Mouse (Mus musculus) T-helper 1 cell (primary cell): ENCODE measurements around the gene Samd1.
"Not testable (repeated sequence)": the region's sequence is repeated elsewhere in the genome, so short reads cannot be mapped to it uniquely, and the experiment has no call there.

Source experiments
- in situ Hi-C: fragments of 300-600 bp; cut with MboI, MseI; formaldehyde crosslinking; loops from one replicate; pipeline ENCODE4 v1.15.1; 2025; ENCODE audit warnings: high pct_unique_total_duplicates

The Samd1 gene

DNA sequence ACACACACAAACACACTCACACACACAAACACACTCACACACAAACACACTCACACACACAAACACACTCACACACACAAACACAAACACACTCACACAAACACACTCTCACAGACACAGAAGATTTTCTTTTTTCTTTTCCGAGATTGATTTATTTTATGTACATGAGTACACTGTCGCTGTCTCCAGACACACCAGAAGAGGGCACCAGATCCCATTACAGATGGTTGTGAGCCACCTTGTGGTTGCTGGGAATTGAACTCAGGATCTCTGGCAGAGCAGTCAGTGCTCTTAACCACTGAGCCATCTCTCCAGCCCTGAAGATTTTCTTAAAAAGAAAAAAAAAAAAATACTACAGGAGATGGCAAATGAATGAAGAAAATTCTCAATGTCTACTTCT, 14.2 kb upstream of the Samd1 start:
- in situ Hi-C loops = not testable (repeated sequence)

DNA sequence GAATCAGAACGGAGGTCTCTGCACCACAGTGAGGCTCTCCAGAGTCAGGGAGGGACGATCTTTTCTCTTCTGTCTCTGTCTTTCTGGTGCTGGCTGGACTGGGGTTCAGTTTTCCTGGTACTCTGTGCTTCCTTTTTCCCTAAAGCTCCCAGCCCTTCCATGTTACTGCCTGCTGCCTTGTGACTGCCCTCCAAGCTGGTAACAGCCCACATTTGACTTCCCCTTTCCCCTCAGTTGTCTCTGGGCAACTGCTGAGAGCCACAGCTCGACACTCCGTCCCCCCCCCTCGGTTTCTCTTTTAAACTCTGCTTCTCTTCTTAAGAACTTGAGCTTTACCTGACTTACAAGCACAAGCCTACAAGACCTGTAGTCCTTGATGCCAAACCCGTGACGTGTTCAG, 8.2 kb upstream of the Samd1 start:
- in situ Hi-C loops = no loop called here

DNA sequence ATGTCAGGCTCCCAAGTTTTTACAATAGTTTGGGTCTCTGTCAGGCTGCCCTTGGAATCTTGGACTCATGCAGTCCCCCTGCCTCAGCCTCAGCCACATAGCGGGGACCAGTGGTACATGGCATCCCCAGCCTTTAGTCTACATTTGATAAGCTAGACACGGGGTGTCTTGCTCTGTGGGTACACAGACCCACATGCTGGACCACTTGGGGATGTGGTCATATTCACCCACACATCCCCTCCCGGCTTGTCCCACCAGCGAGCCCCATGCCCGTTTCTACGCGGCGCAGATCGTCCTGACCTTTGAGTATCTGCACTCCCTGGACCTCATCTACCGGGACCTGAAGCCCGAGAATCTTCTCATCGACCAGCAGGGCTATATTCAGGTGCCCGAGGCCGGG, 7.3 kb upstream of the Samd1 start:
- in situ Hi-C loops = no loop called here

DNA sequence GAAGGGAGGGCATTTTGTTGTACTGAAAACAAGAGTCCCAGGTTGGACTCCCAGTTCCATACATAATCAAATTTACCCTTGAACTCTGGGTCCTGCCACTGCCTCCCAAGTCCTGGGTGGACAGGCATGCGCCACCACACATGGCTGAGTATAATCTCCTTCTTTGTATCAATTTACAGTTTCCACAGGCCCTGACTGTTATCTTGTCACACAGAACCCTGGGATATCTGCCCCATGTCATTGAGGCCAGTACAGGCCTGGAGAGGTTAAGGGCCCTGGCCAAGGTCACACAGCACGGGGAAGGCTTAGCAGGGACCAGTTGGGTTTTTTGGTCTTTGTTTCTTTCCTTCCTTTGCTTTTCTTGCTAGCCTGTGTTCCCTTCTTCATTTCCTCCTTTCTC, 5.0 kb upstream of the Samd1 start:
- in situ Hi-C loops = no loop called here

DNA sequence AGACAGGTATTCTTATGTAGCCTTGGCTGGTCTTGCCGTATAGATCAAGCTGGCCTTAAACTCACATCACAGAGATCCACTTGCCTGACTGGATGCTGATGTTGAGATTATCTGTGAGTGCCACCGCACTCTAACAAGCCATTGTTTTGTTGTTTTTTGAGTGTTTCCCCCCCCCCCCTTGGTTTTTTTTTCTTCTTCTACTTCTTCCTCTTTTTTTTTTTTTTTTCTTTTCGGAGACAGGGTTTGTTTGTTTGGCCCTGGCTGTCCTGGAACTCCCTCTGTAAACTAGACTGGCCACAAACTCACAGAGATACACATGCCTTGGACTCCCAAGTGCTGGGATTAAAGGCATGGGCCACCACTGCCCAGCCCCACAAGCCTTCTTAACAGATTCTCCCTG, 3.4 kb upstream of the Samd1 start:
- in situ Hi-C loops = no loop called here

DNA sequence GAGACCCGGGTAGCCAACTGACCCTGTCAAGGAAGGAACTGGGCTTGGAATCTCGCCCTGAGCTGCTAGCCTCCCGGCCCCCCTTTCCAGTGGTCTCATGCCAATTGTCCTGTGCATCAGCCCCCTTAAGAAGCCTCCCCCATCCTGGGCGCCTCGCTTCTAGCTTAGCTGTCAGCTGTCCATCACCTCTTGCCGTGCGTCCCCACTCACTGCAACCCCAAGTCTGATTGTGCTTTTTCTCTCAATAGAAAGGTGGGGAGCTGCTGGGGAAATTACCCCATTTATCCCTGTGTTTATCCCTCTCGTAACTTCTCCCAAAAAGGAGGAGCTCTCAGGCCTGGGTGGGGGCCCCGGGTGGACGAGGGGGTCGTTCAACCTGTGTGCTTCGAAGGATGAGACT, 1.5 kb upstream of the Samd1 start:
- in situ Hi-C loops = no loop called here

DNA sequence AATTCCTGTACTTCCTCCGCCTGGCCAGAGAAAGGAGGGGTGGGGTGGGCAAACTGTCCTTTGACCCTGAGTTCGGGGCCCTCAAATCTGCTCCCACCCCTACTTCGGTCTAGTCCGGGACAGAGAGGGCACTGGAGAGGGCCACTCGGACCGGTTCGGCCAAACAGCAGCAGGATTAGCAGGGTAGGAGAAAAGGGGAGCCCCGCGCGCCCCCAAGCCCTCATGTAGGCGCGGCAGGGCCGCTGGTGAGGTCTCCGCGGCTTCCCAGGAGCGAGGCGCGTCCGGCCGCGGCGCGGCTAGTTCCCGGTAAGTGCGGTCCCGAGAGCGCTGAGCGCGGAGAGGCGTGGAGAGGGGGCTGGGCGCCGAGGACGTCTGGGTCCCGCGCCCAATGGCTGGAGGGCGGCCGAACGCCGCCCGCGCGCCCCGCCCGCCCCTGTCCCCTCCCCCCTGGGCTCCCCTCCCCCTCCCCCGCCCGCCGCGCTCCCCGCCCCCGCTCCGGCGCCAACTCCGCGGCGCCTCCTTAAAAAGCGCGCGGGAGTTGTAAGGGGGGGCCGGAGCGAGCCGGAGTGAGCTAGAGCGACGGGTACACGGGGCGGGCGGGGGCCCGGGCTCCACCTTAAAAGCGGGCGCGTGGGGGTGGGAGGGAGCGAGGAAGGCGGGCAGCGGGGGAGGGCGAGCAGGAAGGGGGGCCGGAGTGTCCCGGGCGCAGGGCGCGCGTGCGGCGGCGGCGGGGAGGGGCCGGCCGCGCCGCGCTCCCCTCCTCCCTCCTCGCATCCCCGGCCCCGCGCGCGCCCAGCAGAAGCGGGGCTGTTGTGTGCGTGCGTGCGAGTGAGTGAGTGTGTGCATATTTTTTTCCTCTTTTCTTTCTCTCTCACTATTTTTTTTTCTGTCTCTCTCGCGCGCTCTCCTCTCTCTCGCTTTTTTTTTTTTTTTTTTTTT, 636 bp upstream of the Samd1 start:
- in situ Hi-C loops = no loop called here

DNA sequence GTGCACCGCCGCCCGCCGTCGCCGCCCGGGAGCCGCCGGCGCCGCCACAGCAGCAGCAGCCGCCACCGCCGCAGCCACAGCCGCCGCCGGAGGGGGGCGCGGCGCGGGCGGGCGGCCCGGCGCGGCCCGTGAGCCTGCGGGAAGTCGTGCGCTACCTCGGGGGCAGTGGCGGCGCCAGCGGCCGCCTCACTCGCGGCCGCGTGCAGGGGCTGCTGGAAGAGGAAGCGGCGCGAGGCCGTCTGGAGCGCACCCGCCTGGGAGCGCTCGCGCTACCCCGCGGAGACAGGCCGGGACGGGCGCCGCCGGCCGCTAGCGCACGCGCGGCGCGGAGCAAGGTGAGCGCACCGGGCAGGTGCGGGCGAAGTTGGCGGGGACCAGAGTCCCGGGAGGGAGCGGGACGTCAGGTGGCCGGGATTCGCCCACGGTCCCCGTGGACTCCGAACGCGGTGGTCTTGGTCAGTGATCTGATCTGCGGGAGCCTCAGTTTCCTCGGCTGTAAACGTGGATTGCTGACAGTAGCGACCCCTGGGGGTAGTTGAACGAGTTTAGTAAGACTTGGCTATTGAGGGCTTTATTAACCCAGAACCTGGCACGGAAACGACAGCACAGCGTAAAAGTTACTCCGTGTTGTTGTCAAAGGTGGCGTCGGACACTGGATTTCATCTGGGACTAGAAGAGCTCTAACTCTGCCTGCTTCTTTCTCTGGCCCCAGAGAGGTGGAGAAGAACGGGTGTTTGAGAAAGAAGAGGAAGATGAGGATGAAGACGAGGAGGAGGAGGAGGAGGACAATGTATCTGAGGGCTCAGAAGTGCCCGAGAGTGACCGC, 972 bp downstream of the Samd1 start:
- in situ Hi-C loops = no loop called here

DNA sequence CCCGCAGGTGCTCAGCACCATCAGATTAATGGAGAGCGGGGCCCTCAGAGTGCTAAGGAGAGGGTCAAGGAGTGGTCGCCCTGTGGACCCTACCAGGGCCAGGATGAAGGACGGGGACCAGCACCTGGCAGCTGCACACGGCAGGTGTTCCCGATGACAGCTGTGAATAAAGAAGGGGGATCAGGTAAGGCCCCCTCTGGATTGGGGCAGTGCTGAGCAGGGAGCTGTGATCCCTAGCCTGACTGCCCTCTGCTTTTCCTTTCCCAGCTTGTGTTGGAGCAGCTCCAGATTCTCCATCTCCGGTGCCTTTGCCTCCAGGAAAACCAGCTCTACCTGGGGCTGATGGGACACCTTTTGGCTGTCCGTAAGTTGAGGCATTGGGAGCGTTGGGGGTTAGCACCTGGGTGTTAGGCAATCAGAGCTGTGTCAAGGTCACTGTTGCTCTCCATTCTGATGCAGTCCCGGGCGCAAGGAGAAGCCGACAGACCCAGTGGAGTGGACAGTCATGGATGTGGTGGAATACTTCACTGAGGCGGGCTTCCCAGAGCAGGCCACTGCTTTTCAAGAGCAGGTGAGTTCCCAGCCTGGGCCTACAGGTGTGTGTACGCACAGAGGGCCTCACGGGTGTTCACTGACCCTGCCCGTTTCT, 1.7 kb downstream of the Samd1 start:
- in situ Hi-C loops = no loop called here

DNA sequence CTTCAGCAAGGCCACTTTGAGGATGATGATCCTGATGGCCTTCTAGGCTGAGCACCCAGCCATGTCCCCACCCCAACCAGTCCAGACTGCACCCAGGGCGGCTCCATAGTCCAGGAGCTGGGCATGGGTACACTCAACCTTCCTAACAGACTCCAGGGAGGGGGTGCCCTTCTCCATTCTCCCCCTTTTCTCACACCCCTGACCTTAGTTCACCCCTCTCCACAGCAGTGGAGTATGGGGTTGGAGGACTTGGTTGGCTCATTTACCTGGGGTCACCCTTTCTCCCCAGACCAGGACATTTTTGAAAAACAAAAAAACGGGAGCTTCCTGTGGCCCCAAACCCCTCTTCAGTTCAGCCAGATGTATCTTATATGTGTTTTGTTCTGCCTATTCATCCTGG, 2.4 kb downstream of the Samd1 start:
- in situ Hi-C loops = no loop called here

DNA sequence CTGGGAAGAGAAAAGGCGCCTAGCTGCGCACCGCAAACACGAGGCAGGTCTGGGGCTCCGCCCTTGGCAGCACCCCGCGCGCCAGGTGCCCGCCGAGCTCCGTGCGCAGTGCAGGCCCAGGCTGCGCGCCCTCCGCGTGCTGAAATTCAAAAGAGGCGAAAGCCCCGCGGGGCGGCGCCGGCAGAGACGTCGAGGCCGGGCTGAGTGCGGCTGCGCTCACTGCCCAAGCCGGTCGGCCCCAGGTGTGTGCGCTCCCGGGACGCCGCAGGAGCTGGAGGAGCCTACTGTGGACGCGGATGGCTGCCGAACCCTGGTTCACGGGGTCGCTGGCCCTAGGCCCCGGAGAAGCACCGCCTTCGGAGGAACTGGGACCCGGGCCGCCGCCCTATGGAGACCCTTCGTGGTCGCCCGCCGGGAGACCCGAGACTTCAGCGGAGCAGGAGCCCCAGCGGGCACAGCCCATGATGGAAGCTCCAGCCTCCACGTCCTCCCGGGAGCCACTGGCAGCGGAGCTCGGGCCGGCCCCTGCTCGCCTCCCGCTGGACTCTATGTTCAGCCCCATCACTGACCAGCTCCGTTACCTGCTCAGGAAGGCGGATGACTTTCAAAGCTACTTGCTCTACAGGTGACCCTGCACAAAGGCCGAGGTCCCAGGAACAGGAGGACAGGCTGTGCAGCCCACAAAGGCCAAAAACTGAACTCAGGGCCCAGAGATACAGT, 4.0 kb downstream of the Samd1 start, which contains the start of gene 1700067K01Rik:
1700067K01Rik (plus strand) TSS at position 222 of the 720 bp plus-strand sequence.
- in situ Hi-C loops = no loop called here

DNA sequence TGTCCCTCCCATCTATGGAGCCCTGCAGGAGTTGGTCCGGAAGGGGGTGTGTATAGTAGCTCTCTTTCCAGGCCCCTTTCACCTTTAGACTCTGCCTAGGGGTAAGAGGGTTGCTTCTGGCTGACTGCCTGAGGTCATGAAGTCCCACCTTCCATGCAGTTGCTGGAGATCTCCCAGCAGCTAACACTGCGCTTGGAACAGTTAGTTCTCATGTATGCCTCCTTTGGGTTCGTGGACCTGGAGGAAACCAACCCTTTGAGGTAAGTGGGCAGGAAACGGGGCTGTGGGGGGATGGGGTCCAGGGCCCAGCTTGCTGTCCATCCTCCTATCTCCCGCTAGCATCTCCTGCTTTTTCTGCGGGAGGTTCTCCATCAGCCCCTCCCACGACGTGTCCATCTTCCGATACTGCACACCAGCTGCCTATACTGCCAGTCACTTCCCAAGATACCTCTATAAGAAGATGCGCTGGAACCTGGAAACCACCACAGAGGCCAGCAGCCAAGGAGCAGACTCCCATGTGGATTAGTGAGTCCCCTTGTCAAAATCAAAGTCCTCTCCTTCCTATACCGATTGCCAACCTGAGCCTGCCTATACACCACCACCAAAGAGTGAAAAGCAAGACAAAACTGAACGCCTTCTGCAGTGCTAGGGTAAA, 5.6 kb downstream of the Samd1 start:
- in situ Hi-C loops = no loop called here

DNA sequence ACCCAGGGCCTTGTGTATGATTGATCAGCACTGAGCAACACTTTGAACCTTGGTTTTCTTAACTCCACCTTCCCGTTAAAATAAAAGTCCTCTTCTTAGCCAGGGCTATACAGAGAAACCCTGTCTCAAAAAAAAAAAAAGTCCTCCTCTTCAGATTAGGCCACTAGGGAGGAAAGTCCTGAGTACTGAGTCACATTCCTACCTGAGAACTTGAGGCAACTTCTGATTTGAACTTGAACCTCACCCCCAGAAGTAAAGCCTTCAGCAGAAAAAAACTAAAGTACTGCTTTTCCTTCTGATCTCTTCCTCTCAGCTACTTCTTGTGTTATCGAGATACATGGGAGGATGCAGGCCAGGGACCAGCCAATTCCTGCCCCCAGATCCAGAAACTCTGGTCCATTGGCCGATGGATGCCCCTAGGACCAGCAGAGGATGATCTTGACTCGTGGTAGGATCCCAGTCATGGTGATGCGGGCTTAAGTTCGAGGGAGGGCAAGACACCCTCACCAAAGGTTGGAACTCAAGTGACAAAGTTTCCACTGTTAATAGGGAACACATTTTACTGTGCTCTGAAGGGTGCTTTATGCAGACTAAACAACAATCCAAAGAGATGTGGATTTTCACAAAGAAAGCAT, 6.3 kb downstream of the Samd1 start:
- in situ Hi-C loops = no loop called here

DNA sequence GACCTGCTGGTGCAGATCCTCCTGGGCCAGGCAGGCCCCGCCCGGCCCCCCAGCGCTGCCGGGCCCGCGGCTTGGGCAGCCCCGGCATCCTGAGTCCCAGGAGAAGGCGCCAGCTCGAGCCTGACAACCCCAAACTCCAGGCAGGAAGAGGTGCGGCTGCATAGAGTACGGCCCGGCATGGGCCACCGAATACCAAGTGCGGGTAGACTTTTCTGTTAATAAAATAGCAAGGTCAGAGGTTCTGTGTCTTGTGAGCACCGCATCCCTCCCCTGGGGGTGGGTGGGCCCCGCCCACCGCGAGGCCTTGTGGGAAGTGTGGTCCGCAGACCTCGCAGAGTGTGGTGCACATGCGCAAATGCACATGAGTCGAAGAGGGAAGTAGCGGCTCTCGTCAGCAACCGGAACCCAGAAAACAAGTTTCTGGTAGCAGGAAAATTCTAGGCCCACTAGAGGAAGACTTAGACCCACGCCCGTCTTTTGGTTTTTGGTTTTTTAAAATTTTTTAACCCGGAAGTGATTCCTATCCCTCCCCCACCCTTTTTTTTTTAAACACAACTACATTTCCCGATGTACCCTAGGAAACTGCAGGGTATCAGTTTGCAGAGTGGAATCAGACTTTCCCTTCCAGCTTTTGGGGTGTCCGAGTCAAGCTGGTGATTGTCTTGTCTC, 7.2 kb downstream of the Samd1 start:
- in situ Hi-C loops = no loop called here

DNA sequence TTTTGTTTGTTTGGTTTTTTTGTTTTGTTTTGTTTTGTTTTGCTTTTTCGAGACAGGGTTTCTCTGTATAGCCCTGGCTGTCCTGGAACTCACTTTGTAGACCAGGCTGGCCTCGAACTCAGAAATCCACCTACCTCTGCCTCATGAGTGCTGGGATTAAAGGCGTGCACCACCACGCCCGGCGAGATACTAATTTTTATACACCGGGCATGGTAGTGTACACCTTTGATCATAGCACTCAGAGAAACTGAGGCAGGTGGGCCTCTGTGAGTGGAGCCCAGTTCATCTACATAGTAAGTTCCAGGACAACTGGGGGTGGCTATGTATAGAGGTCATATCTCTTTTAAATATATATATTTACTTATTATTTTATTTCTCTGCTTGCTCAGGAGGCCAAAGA, 8.0 kb downstream of the Samd1 start:
- in situ Hi-C loops = not testable (repeated sequence)

DNA sequence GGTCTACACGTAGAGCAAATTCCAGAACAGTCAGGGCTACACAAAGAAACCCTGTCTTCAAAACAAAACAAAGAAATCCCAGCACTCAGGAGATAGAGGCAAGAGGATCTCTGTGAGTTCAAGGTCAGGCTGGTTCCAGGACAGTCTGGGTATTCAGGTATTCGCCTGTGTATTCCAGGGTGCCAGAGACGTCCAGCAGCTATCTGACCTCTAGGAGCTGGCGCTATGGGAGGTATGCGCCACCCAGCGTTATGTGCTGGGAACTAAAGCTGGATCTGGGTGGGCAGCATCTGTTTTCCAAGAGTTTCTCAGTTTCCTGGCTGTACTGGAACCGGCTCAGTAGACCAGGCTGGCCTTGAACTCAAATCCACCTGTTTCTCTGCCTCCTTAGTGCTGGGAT, 10.9 kb downstream of the Samd1 start:
- in situ Hi-C loops = no loop called here

DNA sequence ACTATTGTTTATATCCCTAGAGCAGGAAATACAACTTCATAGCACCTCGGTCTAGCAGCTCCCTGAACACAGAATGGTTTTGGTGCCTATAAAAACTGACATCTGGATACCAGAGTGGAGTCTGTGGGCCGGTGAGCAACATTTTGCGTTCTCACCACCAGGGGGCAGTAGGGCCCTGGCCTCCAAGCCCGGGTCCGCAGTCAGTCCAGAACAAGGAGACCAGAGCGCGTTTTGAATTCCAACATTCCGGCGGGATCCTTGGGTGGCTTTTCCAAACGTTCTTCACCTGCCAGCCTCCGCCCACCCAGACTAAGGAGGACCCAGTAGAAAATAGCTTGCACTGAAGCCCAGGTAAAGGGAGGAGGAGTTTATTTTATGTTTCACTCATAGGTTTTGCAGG, 12.4 kb downstream of the Samd1 start:
- in situ Hi-C loops = loop anchor here (10.0 kb wide), 1 partner anchor 355 kb away; no protein-coding TSS in a partner anchor

DNA sequence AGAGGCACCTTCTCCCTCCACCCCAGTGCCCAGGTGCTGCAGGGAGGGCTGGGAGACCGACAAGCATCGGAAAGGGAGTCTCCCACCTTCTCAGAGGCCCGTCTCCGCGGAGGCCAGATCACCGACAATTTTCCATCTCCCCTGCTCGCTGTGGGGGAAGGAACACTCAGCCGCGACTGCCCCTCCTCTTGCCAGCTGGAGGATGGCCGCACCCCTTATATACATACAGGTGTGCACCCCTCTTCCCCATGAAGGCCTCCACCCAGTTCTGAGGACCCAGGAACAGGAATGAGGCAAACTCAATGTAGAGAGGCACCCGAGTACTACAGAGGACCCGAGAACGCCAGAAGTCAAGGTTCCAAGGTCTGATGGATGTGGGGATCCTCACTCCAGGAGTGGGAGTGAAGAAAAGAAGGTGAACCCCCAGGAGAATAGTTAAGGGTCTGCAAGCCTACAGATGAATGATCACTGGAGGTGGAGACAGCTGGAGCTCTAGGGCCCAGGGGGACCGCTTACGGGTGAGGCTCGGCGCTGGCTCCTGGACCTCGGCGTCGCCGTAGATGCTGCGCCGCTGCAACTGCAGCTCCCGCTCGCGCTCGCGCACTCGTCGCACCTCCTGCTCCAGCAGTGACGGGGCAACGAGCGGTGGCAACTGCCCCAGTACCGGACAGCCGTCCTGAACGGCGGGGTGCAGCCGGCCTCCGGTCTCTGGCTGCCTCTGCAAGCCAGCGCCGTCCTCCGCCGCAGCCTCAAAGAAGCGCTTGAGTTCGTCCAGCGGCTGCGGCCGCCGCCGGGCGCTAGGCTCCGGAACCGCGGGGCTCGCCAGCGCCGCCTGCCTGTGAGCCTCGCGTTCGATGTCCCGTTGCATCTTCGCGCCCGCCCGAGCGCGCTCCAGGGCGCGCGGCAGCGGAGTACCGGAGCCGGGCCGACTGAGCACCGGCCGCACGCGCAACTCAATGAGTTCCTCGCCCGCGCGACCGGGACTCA, 13.4 kb downstream of the Samd1 start:
- in situ Hi-C loops = loop anchor here (10.0 kb wide), 1 partner anchor 354 kb away; no protein-coding TSS in a partner anchor
